Mouse (Mus musculus) midbrain, embryonic 11.5 days (tissue): ENCODE results near the gene Adamtsl4. TPM values are rescaled to one million over a fixed set of nuclear protein-coding genes. Genes with fewer than 3 reads are reported as not detected.
A peak's percentile ranks its signal among the peaks of the same experiment; 100 is the strongest.
"Not testable (repeated sequence)": the region's sequence is repeated elsewhere in the genome, so short reads cannot be mapped to it uniquely, and the experiment has no call there.

ENCODE experiments used
- ATAC-seq: fragments of 200-750 bp; cut with Nextera tagmentation; 2 replicates; pipeline ENCODE4 v1.8.0; 2017; ENCODE audit warnings: moderate TSS enrichment, moderate library complexity; ENCODE audit not compliant: low FRiP score
- DNase-seq: peaks from one replicate; pipeline ENCODE4 v3.0.0; 2015; ENCODE audit warnings: low spot score; ENCODE audit errors: missing footprints
- H3K27ac ChIP-seq: fragments of 300-500 bp; sonication (generic); 2 replicates; pipeline ENCODE4 v1.5.1; 2014; ENCODE audit warnings: low read depth, low read length
- H3K27me3 ChIP-seq: fragments of 300-500 bp; sonication (generic); 2 replicates; pipeline ENCODE4 v1.6.1; 2014; ENCODE audit warnings: mild to moderate bottlenecking, low read length, moderate library complexity, mixed read lengths; ENCODE audit not compliant: control insufficient read depth, insufficient read depth
- H3K36me3 ChIP-seq: fragments of 300-500 bp; sonication (generic); 2 replicates; pipeline ENCODE4 v1.6.1; 2014; ENCODE audit warnings: mild to moderate bottlenecking, low read length, moderate library complexity, mixed read lengths; ENCODE audit not compliant: control insufficient read depth, insufficient read depth
- H3K4me1 ChIP-seq: fragments of 300-500 bp; sonication (generic); 2 replicates; pipeline ENCODE4 v1.6.1; 2014; ENCODE audit warnings: low read length; ENCODE audit not compliant: control insufficient read depth, insufficient read depth
- H3K4me2 ChIP-seq: fragments of 300-500 bp; sonication (generic); 2 replicates; pipeline ENCODE4 v1.6.1; 2014; ENCODE audit warnings: mild to moderate bottlenecking, moderate library complexity
- H3K4me3 ChIP-seq: fragments of 300-500 bp; sonication (generic); 2 replicates; pipeline ENCODE4 v1.5.1; 2014; ENCODE audit warnings: low read depth, low read length
- H3K9ac ChIP-seq: fragments of 300-500 bp; sonication (generic); 2 replicates; pipeline ENCODE4 v1.6.1; 2014; ENCODE audit warnings: low read length
- H3K9me3 ChIP-seq: fragments of 300-500 bp; sonication (generic); 2 replicates; pipeline ENCODE4 v1.6.1; 2016; ENCODE audit warnings: low read length; ENCODE audit not compliant: control insufficient read depth
- WGBS: fragments of 180-500 bp; shearing (Covaris S2); extraction: QIAGEN DNeasy Blood & Tissue Kit; methylation state at CpG from one replicate; pipeline ENCODE4 v1.1.7; 2014; 5-methylcytosine and 5-hydroxymethylcytosine counted together
- polyA plus RNA-seq: library from polyadenylated mRNA; unstranded; fragments of >200 nt; fragmentation: Nextera tagmentation; extraction: Ambion mirVana; gene quantifications from 2 replicates; pipeline ENCODE4 v1.2.1, GENCODE M21; 2014

Adamtsl4 gene
- polyA plus RNA-seq, 1 experiment from 2014 or later: 0.52 TPM

DNA sequence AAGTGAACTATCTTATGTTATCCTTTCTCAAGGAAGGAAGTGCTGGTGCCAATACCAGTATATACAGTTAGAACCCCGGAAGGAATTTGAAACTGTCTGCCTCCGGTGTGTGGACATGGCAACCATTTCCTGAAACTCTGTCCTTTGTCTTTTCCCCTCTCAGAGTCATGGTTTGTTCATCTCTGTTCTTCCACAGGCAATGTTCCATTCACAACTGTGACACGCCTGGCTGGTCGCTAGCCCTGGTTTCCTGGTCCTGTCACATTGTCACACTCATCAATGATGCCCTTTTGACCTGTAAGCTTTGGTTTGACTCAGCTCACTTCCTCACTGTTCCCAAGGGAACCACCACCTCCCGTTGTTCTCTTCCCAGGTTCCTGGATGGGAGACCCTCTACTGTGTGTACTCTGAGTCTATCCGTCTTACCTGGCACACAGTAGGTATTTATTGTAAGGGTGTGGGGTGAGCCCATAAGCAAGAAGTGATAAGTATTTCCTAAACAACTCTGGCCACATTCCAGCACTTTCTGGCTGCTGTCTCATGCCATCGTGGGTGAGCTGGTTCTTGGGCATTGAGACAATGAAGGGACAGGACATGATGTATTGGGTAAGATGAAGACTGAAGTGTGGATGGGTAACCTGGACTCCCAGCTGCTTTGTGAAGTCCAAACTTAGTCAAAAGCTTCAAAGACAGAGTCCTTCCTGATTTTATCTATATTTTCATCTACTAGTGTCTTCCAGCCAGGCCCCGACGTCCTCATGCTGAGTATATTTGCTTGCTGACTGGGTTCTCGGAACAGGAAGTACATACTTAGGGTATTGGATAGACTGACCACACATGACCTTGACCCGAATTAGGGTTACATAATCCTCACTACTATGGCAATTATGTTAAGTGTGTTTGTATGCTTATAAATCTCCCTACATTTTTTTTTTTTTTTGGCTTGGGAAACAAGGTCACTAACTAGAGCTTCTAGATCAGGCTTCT is 6.4 kb upstream of the Adamtsl4 start:
- WGBS: 70% methylated on average over 11 of the region's 11 CpGs
- Histone ChIP-seq H3K4me1 (peaks cover 5% of the 10 kb centered on the region), H3K9ac (no peak overlapping the region), H3K27ac (no peak overlapping the region), H3K4me3 (no peak overlapping the region), H3K36me3 (no peaks in the 10 kb centered on the region), H3K27me3 (no peaks in the 10 kb centered on the region), H3K9me3 (no peaks in the 10 kb centered on the region), H3K4me2 (no peak overlapping the region)
- ATAC-seq (no peak), DNase-seq (no peak)

GRCm38 (mm10) chr3:95692677-95693076 is 5.0 kb upstream of the Adamtsl4 start:
- Histone ChIP-seq H3K4me3 (no peak overlapping the region), H3K36me3 (no peaks in the 10 kb centered on the region), H3K9ac (no peak overlapping the region), H3K4me2 (no peak overlapping the region), H3K27me3 (no peaks in the 10 kb centered on the region), H3K27ac (no peak overlapping the region), H3K9me3 (no peaks in the 10 kb centered on the region), H3K4me1 (peaks cover 8% of the 10 kb centered on the region)
- DNase-seq (no peak), ATAC-seq (no peak)
- 82% methylated on average over 6 of the region's 6 CpGs for WGBS

DNA sequence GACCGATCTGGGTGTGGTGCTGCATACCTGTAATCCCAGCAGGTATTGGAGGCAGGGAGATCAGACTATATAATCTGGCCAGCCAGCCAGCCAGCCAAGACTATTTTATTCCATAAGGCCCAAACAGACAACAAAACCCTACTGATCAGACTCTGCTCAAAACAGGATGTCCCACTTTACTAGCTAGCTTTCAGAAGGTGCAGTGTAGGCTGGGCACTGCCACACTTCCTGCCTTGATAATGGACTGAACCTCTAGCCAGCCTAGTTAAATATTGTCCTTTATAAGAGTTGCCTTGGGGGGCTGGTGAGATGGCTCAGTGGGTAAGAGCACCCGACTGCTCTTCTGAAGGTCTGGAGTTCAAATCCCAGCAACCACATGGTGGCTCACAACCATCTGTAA is 2.8 kb upstream of the Adamtsl4 start:
- not testable (repeated sequence) for DNase-seq, H3K4me2 ChIP-seq, H3K9ac ChIP-seq, H3K4me3 ChIP-seq, ATAC-seq, H3K27ac ChIP-seq, H3K27me3 ChIP-seq, H3K36me3 ChIP-seq, H3K9me3 ChIP-seq
- 98% methylated on average over 2 of the region's 2 CpGs for WGBS
- H3K4me1 ChIP-seq: peaks cover 15% of the 10 kb centered on the region

DNA sequence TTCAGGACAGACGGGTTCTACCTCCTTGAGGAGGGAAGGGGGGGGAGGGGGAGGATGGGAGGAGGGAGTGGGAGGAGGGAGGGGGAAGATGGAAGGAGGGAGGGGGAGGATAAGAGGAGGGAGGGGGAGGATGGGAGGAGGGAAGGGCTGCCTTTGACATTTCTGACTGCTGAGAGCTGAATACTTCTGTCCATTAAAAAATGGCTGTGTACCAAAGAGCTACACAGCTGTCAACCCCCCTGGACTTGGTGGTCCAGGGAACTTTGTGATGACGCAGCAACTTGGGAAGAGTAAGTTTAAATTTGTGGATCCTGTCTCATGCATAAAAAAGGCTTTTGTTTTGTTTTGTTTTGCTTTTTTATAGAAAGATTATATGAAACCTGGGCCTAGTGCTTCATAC is 2.2 kb upstream of the Adamtsl4 start:
- H3K27me3 ChIP-seq: no peaks in the 10 kb centered on the region
- no peak overlapping the region for H3K9ac ChIP-seq
- peaks cover 15% of the 10 kb centered on the region for H3K4me1 ChIP-seq
- no peaks in the 10 kb centered on the region for H3K9me3 ChIP-seq
- H3K27ac ChIP-seq: no peak overlapping the region
- H3K4me2 ChIP-seq: no peak overlapping the region
- DNase-seq: no peak
- no peak for ATAC-seq
- WGBS: 53% methylated on average over 2 of the region's 2 CpGs
- no peaks in the 10 kb centered on the region for H3K36me3 ChIP-seq
- no peak overlapping the region for H3K4me3 ChIP-seq

DNA sequence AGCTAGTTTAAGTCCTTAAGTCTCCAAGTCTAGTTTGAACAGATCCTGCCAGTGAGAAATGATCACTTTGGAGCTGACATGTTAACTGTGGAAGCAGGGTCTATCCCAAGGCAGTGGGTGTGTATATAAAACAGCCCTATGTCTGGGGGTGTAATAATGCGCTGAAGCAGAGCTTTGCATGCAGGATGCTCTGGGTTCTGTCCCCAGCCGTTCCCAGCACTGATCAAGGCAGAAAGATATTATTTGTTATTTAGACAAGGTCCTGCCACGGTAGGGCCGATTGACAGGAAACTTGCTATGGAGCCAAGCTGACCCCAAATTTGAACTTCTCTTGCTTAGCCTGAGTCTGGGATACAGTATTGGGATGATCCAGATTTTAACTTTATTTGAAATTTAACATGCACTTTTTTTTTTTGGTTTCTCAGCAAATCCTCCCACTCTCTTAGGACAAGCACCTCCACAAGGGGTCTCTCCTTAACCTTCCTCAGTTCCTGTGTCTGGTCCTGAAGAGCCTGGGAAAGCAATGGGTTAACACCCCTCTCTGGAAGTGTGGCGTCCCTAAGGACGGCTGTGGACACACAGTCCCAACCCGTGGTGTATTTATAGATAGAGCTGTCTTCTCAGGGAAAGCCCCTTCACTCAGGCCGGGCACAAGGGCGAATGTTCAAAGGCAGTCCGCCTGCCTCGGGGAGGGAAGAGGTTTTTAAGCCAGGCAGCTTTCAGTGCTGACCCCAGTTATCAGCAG is 1.6 kb upstream of the Adamtsl4 start:
- H3K27ac ChIP-seq: no peak overlapping the region
- ATAC-seq (0 out of 2 replicates have a peak, but pooled peaks have one; percentile 25), DNase-seq (no peak)
- no peak overlapping the region for H3K9ac ChIP-seq
- H3K9me3 ChIP-seq: no peaks in the 10 kb centered on the region
- no peak overlapping the region for H3K4me2 ChIP-seq
- H3K4me1 ChIP-seq: peaks cover 15% of the 10 kb centered on the region
- H3K27me3 ChIP-seq: no peaks in the 10 kb centered on the region
- no peaks in the 10 kb centered on the region for H3K36me3 ChIP-seq
- 36% methylated on average over 11 of the region's 11 CpGs for WGBS
- H3K4me3 ChIP-seq: no peak overlapping the region

DNA sequence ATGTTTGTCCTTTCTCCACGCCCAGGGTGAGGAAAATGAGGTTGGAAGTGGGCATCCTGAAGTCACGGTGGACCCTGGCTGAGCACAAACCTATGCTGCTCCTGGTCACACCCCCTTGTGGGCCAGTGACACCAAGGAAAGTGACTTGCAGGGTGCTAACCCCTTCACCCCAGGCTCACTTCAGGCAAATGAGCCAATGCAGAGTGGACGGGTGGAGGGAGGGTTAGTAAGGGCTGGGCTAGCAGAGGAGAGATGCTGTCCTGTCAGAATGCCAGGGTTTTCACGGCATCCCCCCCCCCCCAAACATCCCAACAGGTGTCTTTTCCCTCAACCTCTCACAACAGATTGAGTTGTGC is 571 bp downstream of the Adamtsl4 start:
- Histone ChIP-seq H3K4me1 (peaks cover 15% of the 10 kb centered on the region), H3K4me2 (peak overlapping the region; percentile 77), H3K4me3 (peak overlapping the region; percentile 31; the same call in 1 of the 2 replicates), H3K9ac (no peak overlapping the region), H3K9me3 (no peaks in the 10 kb centered on the region), H3K27me3 (no peaks in the 10 kb centered on the region), H3K36me3 (no peaks in the 10 kb centered on the region), H3K27ac (no peak overlapping the region)
- DNase-seq (no peak), ATAC-seq (peak; percentile 34; the same call in 1 of the 2 replicates)
- WGBS: 5% methylated on average over 4 of the region's 4 CpGs

DNA sequence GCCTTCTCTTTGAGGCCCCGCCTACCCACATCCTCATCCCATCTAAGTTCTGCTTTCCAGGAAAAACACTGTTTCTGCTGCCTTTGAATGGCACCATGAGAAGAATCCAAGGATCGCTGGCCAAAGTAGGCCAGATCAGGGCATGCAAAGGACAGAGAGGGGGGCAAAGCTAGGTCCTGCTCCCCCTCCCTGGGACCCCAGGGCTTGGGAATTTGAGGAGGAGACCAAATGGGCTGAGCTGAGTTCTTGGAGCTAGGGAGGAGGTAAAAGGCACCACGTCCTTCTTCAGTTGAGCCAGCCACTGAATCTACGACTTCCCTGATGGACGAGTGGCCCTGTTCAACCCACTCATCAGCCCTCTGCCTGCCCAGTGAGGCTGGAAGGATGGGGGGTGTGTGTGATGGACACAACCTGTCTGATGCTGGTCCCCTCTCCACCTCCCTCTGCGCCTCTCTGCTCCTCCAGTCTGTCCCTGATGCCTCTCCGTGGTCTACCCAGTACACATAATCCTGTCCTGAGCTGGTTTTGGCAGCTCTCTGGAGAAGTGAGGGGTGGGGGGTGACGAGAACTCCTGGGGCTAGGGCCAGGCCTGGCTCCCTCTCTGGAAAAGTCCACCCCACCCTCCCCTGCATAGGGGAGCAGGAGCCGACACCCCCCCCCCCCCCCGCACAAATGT is 1.1 kb downstream of the Adamtsl4 start:
- no peaks in the 10 kb centered on the region for H3K36me3 ChIP-seq
- no peaks in the 10 kb centered on the region for H3K27me3 ChIP-seq
- DNase-seq (peak; percentile 70), ATAC-seq (no peak)
- H3K4me3 ChIP-seq: no peak overlapping the region
- peaks cover 15% of the 10 kb centered on the region for H3K4me1 ChIP-seq
- no peak overlapping the region for H3K9ac ChIP-seq
- H3K9me3 ChIP-seq: no peaks in the 10 kb centered on the region
- WGBS: 37% methylated on average over 10 of the region's 10 CpGs
- H3K27ac ChIP-seq: no peak overlapping the region
- peak overlapping the region; percentile 77; the same call in 1 of the 2 replicates for H3K4me2 ChIP-seq

GRCm38 (mm10) chr3:95685701-95686100 is 2.0 kb downstream of the Adamtsl4 start:
- Histone ChIP-seq H3K4me3 (no peak overlapping the region), H3K9ac (no peak overlapping the region), H3K27me3 (no peaks in the 10 kb centered on the region), H3K36me3 (no peaks in the 10 kb centered on the region), H3K4me1 (peaks cover 15% of the 10 kb centered on the region), H3K27ac (no peak overlapping the region), H3K4me2 (no peak overlapping the region), H3K9me3 (no peaks in the 10 kb centered on the region)
- WGBS: 81% methylated on average over 2 of the region's 2 CpGs
- DNase-seq: no peak
- no peak for ATAC-seq
